Mouse (Mus musculus) CH12.LX (cell line): ENCODE results near the gene Parp3. TPM values are rescaled to one million over a fixed set of nuclear protein-coding genes. Genes with fewer than 3 reads are reported as not detected.

ENCODE experiments used
- DNase-seq: peaks from one replicate; pipeline ENCODE4 v3.0.0-alpha.2; 2013; ENCODE audit errors: extremely low read depth
- H3K27ac ChIP-seq: 2 replicates; pipeline ENCODE4 v1.5.1; 2012; ENCODE audit warnings: low read depth, mild to moderate bottlenecking, control low read depth, moderate library complexity; ENCODE audit not compliant: insufficient read depth
- H3K27me3 ChIP-seq: replicated peaks from 2 replicates; pipeline ENCODE3; 2012; ENCODE audit warnings: inconsistent platforms
- H3K36me3 ChIP-seq, 2 experiments: replicated peaks in 1 of 2; 2 replicates each; pipeline versions ENCODE3 to v1.6.1; 2012; ENCODE audit warnings: inconsistent platforms in 1 of 2, low read length in 1 of 2, mild to moderate bottlenecking in 1 of 2, mixed read lengths in 1 of 2, moderate library complexity in 1 of 2; ENCODE audit not compliant: control insufficient read depth in 1 of 2, insufficient read depth in 1 of 2
- H3K4me1 ChIP-seq, 2 experiments: 2 replicates each; pipeline ENCODE4 v1.6.1; 2012; ENCODE audit warnings: inconsistent platforms in 1 of 2, moderate library complexity in 1 of 2; ENCODE audit not compliant: insufficient read depth in 2 of 2, control insufficient read depth in 1 of 2
- H3K4me2 ChIP-seq: 2 replicates; pipeline ENCODE4 v1.6.1; 2012; ENCODE audit warnings: low read depth, mild to moderate bottlenecking, control low read depth; ENCODE audit not compliant: poor library complexity, insufficient read depth, severe bottlenecking
- H3K4me3 ChIP-seq, 3 experiments: fragments of 150-350 bp in 1 of 3; sonication (generic) in 1 of 3; replicated peaks in 1 of 3; 2 replicates each; pipeline versions ENCODE3 to v1.5.1; 2011 to 2012; ENCODE audit warnings: low read depth in 2 of 3, low read length in 2 of 3, mild to moderate bottlenecking in 2 of 3, moderate library complexity in 2 of 3, control low read depth in 1 of 3, improper control_type of control experiment in 1 of 3, inconsistent platforms in 1 of 3, mixed read lengths in 1 of 3; ENCODE audit not compliant: poor library complexity in 1 of 3
- H3K79me2 ChIP-seq: replicated peaks from 2 replicates; pipeline ENCODE4 v1.6.1; 2012; ENCODE audit warnings: mild to moderate bottlenecking, moderate library complexity; ENCODE audit not compliant: control insufficient read depth, poor library complexity, insufficient read depth, severe bottlenecking; ENCODE audit errors: extremely low read depth
- H3K9ac ChIP-seq: 2 replicates; pipeline ENCODE4 v1.6.1; 2012; ENCODE audit warnings: low read depth, mild to moderate bottlenecking, control low read depth, moderate library complexity; ENCODE audit not compliant: insufficient read depth
- H3K9me3 ChIP-seq: replicated peaks from 2 replicates; pipeline ENCODE3; 2012; ENCODE audit warnings: low read length, inconsistent platforms, mixed read lengths
- BHLHE40 ChIP-seq: IDR thresholded peaks from 2 replicates; pipeline ENCODE4 v1.6.1; 2011; ENCODE audit warnings: mild to moderate bottlenecking, low read depth, low read length, improper control_type of control experiment
- CHD1 ChIP-seq: IDR thresholded peaks from 2 replicates; pipeline ENCODE4 v1.6.1; 2012; ENCODE audit warnings: low read depth, low read length, improper control_type of control experiment, inconsistent platforms
- CHD2 ChIP-seq: IDR thresholded peaks from 2 replicates; pipeline ENCODE4 v1.6.1; 2011; ENCODE audit warnings: low read length, improper control_type of control experiment
- CTCF ChIP-seq, 2 experiments: IDR thresholded peaks in 1 of 2; conservative IDR thresholded peaks in 1 of 2; 2 replicates each; pipeline ENCODE4 v1.5.1; 2011 to 2012; ENCODE audit warnings: low read depth in 2 of 2, low read length in 2 of 2, improper control_type of control experiment in 1 of 2, inconsistent platforms in 1 of 2, mild to moderate bottlenecking in 1 of 2, moderate library complexity in 1 of 2
- E2F4 ChIP-seq: IDR thresholded peaks from 2 replicates; pipeline ENCODE4 v1.6.1; 2011; ENCODE audit warnings: low read depth, low read length, improper control_type of control experiment; ENCODE audit not compliant: insufficient replicate concordance
- EP300 ChIP-seq: IDR thresholded peaks from 2 replicates; pipeline ENCODE4 v1.6.1; 2011; ENCODE audit warnings: low read length, improper control_type of control experiment
- ETS1 ChIP-seq: conservative IDR thresholded peaks from 2 replicates; pipeline ENCODE4 v1.6.1; 2012; ENCODE audit warnings: low read depth, mild to moderate bottlenecking, inconsistent platforms, low read length, improper control_type of control experiment, moderate library complexity
- GABPA ChIP-seq: IDR thresholded peaks from 2 replicates; pipeline ENCODE4 v1.6.1; 2012; ENCODE audit warnings: low read depth, low read length, improper control_type of control experiment, inconsistent platforms; ENCODE audit not compliant: insufficient replicate concordance
- HCFC1 ChIP-seq: IDR thresholded peaks from 2 replicates; pipeline ENCODE4 v1.6.1; 2012; ENCODE audit warnings: low read depth, mild to moderate bottlenecking, inconsistent platforms, low read length, improper control_type of control experiment
- IRF4 ChIP-seq: IDR thresholded peaks from 2 replicates; pipeline ENCODE4 v1.6.1; 2014; ENCODE audit warnings: low read depth, mild to moderate bottlenecking, inconsistent platforms, low read length, improper control_type of control experiment
- JUN ChIP-seq: IDR thresholded peaks from 2 replicates; pipeline ENCODE4 v1.6.1; 2011; ENCODE audit warnings: low read depth, mild to moderate bottlenecking, low read length, improper control_type of control experiment, moderate library complexity; ENCODE audit not compliant: insufficient read depth
- JUND ChIP-seq: conservative IDR thresholded peaks from 2 replicates; pipeline ENCODE4 v1.6.1; 2011; ENCODE audit warnings: low read depth, low read length, improper control_type of control experiment
- KAT2A ChIP-seq: IDR thresholded peaks from 2 replicates; pipeline ENCODE4 v1.6.1; 2012; ENCODE audit warnings: low read length, improper control_type of control experiment, inconsistent platforms; ENCODE audit not compliant: insufficient replicate concordance
- MAFK ChIP-seq: IDR thresholded peaks from 2 replicates; pipeline ENCODE4 v1.6.1; 2011; ENCODE audit warnings: low read length, improper control_type of control experiment; ENCODE audit not compliant: insufficient replicate concordance
- MAX ChIP-seq: IDR thresholded peaks from 2 replicates; pipeline ENCODE4 v1.6.1; 2011; ENCODE audit warnings: low read length, improper control_type of control experiment
- MEF2A ChIP-seq: IDR thresholded peaks from 2 replicates; pipeline ENCODE4 v1.6.1; 2014; ENCODE audit warnings: low read depth, mild to moderate bottlenecking, inconsistent platforms, low read length, improper control_type of control experiment, borderline replicate concordance
- MXI1 ChIP-seq: IDR thresholded peaks from 2 replicates; pipeline ENCODE4 v1.6.1; 2011; ENCODE audit warnings: mild to moderate bottlenecking, low read depth, low read length, improper control_type of control experiment
- MYC ChIP-seq: IDR thresholded peaks from 2 replicates; pipeline ENCODE4 v1.6.1; 2011; ENCODE audit warnings: low read depth, mild to moderate bottlenecking, improper control_type of control experiment, low read length
- NELFE ChIP-seq: IDR thresholded peaks from 2 replicates; pipeline ENCODE4 v1.6.1; 2011; ENCODE audit warnings: low read depth, low read length, improper control_type of control experiment
- NRF1 ChIP-seq: IDR thresholded peaks from 2 replicates; pipeline ENCODE4 v1.6.1; 2014; ENCODE audit warnings: low read depth, mild to moderate bottlenecking, inconsistent platforms, low read length, improper control_type of control experiment, moderate library complexity
- PAX5 ChIP-seq: IDR thresholded peaks from 2 replicates; pipeline ENCODE4 v1.6.1; 2012; ENCODE audit warnings: low read length, inconsistent platforms, mixed read lengths
- POLR2AphosphoS2 ChIP-seq: IDR thresholded peaks from 2 replicates; pipeline ENCODE4 v1.6.1; 2011; ENCODE audit warnings: low read depth, low read length, improper control_type of control experiment
- RAD21 ChIP-seq: IDR thresholded peaks from 2 replicates; pipeline ENCODE4 v1.6.1; 2011; ENCODE audit warnings: low read depth, mild to moderate bottlenecking, low read length, improper control_type of control experiment, moderate library complexity
- RCOR1 ChIP-seq: conservative IDR thresholded peaks from 2 replicates; pipeline ENCODE4 v1.6.1; 2012; ENCODE audit warnings: low read depth, mild to moderate bottlenecking, inconsistent platforms, low read length, improper control_type of control experiment
- SMC3 ChIP-seq: IDR thresholded peaks from 2 replicates; pipeline ENCODE4 v1.6.1; 2011; ENCODE audit warnings: low read depth, low read length, improper control_type of control experiment
- TBP ChIP-seq: conservative IDR thresholded peaks from 2 replicates; pipeline ENCODE4 v1.6.1; 2011; ENCODE audit warnings: low read depth, low read length, improper control_type of control experiment
- UBTF ChIP-seq: IDR thresholded peaks from 2 replicates; pipeline ENCODE4 v1.6.1; 2012; ENCODE audit warnings: low read depth, mild to moderate bottlenecking, inconsistent platforms, low read length, improper control_type of control experiment, moderate library complexity
- USF1 ChIP-seq: IDR thresholded peaks from 2 replicates; pipeline ENCODE4 v1.6.1; 2014; ENCODE audit warnings: low read depth, mild to moderate bottlenecking, inconsistent platforms, low read length, improper control_type of control experiment
- USF2 ChIP-seq: conservative IDR thresholded peaks from 2 replicates; pipeline ENCODE4 v1.6.1; 2011; ENCODE audit warnings: low read depth, low read length, improper control_type of control experiment
- ZC3H11A ChIP-seq: IDR thresholded peaks from 2 replicates; pipeline ENCODE4 v1.6.1; 2012; ENCODE audit warnings: low read depth, mild to moderate bottlenecking, inconsistent platforms, low read length, improper control_type of control experiment
- ZKSCAN1 ChIP-seq: IDR thresholded peaks from 2 replicates; pipeline ENCODE4 v1.6.1; 2012; ENCODE audit warnings: low read depth, inconsistent platforms, low read length, improper control_type of control experiment, borderline replicate concordance
- ZMIZ1 ChIP-seq: IDR thresholded peaks from 2 replicates; pipeline ENCODE4 v1.6.1; 2012; ENCODE audit warnings: low read depth, mild to moderate bottlenecking, inconsistent platforms, low read length, improper control_type of control experiment
- ZNF384 ChIP-seq: IDR thresholded peaks from 2 replicates; pipeline ENCODE4 v1.6.1; 2012; ENCODE audit warnings: low read depth, low read length, improper control_type of control experiment, inconsistent platforms
- dilution Hi-C: fragments of 300-500 bp; cut with MboI; formaldehyde crosslinking; loops from 2 replicates; pipeline ENCODE4 v1.14.3; 2020; ENCODE audit warnings: low sequenced_read_pairs; ENCODE audit not compliant: extremely low pct_unique_long_range_greater_than_20kb, extremely low pct_ligation_motif_present
- in situ Hi-C: fragments of 300-500 bp; cut with MboI; formaldehyde crosslinking; loops from 3 replicates; pipeline ENCODE4 v1.14.3; 2019; ENCODE audit warnings: low sequenced_read_pairs, low pct_ligation_motif_present, low pct_unique_long_range_greater_than_20kb, mixed read lengths
- polyA plus RNA-seq: library from polyadenylated mRNA; unstranded; fragments of >175 nt; gene quantifications from 2 replicates; pipeline ENCODE4 v1.2.1, GENCODE M21; 2012; ENCODE audit warnings: low read depth; ENCODE audit not compliant: insufficient read length
- total RNA-seq, 2 experiments: library from RNA; depleted of rRNA; stranded (reverse); fragments of 300-350 nt in 1 of 2; fragments of >200 nt in 1 of 2; gene quantifications; 2 replicates each; pipeline ENCODE4 v1.2.3; 2012 to 2014

Parp3 gene
- total and polyA plus RNA-seq, 3 experiments, result 10.3 to 24.6 (median 12.9) TPM

- DNase-seq, result no peak
- in situ Hi-C loops, result no loop called here
- Histone ChIP-seq H3K27me3 (no peaks in the 10 kb centered on the region), H3K27ac (no peak overlapping the region; the same call in 1 of the 2 replicates), H3K9ac (peak overlapping the region; percentile 28), H3K79me2 (no peaks in the 10 kb centered on the region), H3K36me3 (peaks cover 0 to 41% of the 10 kb centered on the region in 2 experiments), H3K4me3 (peak overlapping the region; percentile 62 to 74 (median 62)), H3K9me3 (no peaks in the 10 kb centered on the region), H3K4me1 (peaks cover 9 to 42% of the 10 kb centered on the region in 2 experiments), H3K4me2 (peak overlapping the region; percentile 95)
- TF ChIP-seq GABPA, result no peak
- no peak for TF ChIP-seq ETS1
- TF ChIP-seq UBTF, result no peak
- TF ChIP-seq NRF1, result no peak
- dilution Hi-C loops, result no loop called here
Observed at GRCm38 (mm10) chr9:106447951-106448350, 28.8 kb downstream of the Parp3 start.

- H3K9ac ChIP-seq, result peak within 1 kb of the TSS; percentile 82
- peak within 1 kb of the TSS; percentile 62 to 74 (median 74) for H3K4me3 ChIP-seq
- peaks cover 3 to 36% of the 10 kb centered on the region in 2 experiments for H3K4me1 ChIP-seq
- no peak within 1 kb of the TSS; the same call in 1 of the 2 replicates for H3K27ac ChIP-seq
- in situ Hi-C loops (no loop called here), dilution Hi-C loops (no loop called here)
- H3K27me3 ChIP-seq, result no peaks in the 10 kb centered on the region
- no peaks in the 10 kb centered on the region for H3K9me3 ChIP-seq
- peaks cover 0 to 41% of the 10 kb centered on the region in 2 experiments for H3K36me3 ChIP-seq
- H3K79me2 ChIP-seq, result no peaks in the 10 kb centered on the region
- H3K4me2 ChIP-seq, result peak within 1 kb of the TSS; percentile 95
- peak; percentile 78 for DNase-seq
- TF ChIP-seq NRF1 (peak; percentile 89), RCOR1 (no peak), NELFE (no peak), CHD2 (no peak), UBTF (no peak), MYC (peak; percentile 86), E2F4 (no peak), EP300 (no peak), SMC3 (no peak), ZC3H11A (no peak), JUND (no peak), BHLHE40 (peak; percentile 92), KAT2A (no peak), ZMIZ1 (0 out of 2 replicates have a peak, but pooled peaks have one; percentile 61), CTCF (conservative IDR thresholded peaks at IDR 0.05 in 1 of 2, IDR thresholded peaks at IDR 0.05 in 1 of 2; ENCODE audit: low read depth in 2 of 2, low read length in 2 of 2) (peak in 1 of 2 experiments; percentile 27; a peak in 1 of 4 replicates), CHD1 (no peak), TBP (no peak), MAFK (no peak), MXI1 (peak; percentile 96), USF1 (peak; percentile 31), HCFC1 (no peak), MEF2A (no peak; the same call in 1 of the 2 replicates), POLR2AphosphoS2 (no peak), ZKSCAN1 (no peak), ETS1 (no peak), IRF4 (no peak), ZNF384 (no peak), PAX5 (no peak), JUN (no peak), MAX (peak; percentile 78), RAD21 (no peak), USF2 (no peak)
Observed at GRCm38 (mm10) chr9:106447348-106447747, 29.4 kb downstream of the Parp3 start, which contains the start of the genes Abhd14b and Abhd14a. Gene Abhd14b (plus strand): TSS chr9:106447459. Gene Abhd14a (minus strand): TSS chr9:106447678.
